Mouse (Mus musculus): ENCODE data around the gene Chst15.

Gene Chst15

DNA sequence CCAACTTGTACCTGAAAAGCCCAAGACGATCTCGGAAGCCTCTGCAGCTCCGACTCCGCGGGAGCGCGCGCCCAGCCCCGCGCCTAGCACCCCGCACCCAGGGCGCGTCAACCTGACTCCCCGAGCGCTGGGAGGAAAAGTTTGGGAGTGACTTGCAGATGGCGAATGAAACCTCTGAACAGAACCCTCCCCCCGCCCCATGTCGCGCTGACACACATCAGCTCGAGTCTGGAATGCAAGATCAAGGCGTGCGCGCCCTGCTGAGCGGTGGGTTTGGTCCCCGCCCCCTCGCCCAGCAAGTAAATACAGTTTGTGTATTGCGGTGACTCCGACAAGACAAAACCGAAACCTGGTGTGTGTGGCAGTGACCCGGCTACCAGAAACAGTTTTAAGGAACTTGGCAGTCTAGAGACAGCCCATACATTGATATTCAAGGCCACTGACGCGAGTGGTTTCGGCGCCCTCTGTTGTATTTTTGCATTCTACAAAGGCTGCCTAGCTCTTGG, at the start of gene Chst15:
Gene Chst15, minus strand, starts transcription at position 193 of the 506 bp plus-strand sequence.
- peak; percentile 47 for DNase-seq

DNA sequence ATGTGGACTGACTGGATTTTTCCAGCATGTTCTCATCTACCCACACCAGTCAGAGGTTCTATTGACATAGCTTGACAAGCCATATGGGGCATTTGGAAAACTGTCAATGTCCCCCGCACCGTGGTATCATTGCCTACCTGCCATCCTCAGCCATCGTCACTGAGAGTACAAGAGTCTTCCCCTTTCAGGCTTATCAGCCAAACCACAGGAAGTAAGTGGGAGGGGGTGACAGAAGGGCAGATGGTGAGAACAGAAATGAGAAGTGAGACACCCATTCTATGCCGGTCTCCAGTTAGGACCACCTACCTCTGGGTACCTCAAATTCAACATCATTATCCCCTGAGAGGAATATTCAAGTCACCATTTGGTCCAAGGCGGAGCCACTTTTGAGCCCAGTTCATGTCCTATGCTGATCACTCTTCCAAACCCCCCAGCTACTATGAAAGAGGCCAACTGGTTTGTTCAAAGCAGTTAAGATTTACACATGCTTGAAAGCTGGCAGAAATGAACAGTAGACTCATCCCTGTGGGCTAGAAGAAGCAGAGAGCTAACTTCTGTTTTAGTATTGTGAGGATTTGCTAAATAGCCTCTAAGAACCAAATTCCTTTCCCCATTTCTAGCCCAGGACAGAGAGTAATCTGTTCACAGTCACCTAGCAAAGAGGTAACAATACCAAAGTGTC, 48.8 kb upstream of the Chst15 start:
- no peak for DNase-seq

DNA sequence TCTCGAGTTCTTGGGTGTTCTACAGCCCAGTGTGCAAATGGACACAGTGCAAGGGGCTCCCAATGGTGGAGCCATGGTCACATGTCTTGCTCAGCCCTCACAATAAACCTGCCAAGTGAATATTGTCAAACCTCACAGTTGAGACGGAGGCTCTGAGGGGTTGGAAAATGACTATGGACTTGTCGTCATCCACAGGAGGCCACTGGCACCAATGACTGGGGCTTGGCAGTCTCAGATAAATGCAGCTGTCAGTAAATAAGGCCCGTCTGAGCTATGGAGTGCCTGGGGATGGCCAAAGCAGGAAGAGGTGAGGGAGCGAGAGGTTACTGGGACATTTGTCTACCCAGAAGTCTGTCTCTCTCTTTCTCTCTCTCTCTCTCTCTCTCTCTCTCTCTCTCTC, 48.1 kb upstream of the Chst15 start:
- DNase-seq, result no peak

DNA sequence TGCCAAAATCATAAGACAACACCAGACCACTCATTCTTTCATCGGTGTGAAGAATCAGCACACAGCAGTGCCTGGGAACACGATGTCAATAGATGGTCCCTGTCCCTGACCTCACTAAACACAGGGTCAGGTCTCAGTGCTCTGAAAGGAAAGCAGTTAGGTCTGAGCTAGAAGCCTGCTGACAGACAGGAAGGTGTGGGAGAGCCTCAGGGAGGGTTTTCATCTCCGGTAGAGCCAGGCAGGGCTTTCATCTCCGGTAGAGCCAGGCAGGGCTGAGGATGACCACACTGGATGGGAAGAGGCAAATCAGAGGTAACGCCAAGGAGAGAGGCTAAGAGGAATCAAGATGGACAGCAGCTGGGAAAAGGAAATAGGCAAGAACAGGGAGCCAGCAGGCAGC, 47.5 kb upstream of the Chst15 start:
- DNase-seq, result no peak

DNA sequence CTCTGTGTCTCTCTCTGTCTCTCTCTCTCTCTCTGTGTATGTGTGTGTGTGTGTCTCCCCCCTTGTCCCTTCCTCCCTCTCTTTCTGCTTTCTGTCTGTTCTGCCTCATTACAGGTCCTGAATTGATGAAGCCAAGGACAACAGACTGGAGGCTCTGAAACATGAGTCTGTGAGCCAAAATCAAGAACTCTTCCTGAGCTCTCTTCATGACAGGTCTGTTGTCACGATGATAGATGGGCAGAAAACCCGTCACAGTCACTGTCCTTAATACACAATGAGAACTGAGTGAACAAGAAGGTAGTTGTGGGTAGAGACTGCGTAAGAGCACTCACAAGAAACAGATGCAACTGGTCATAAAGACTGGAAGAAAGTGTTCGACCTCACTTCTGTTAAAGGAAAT, 43.3 kb upstream of the Chst15 start:
- no peak for DNase-seq

DNA sequence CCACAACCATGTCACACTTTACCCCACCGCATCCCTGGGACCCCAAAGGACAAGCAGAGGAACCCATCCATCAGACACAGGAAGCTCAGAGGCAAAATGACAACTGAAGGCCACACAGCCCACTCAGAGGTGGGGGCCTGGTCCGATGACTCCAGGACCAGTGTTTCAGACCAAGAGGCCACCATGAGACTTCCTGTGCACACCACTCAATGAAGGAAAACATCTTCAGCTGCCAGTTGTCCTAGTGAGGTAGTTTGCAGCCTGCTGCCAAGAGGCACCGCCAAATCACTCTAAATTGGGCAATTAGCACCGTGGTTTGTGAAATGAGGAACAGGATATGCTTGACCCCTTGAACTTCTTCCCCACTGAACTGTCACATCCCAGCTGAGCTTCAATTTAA, 41.7 kb upstream of the Chst15 start:
- no peak for DNase-seq

DNA sequence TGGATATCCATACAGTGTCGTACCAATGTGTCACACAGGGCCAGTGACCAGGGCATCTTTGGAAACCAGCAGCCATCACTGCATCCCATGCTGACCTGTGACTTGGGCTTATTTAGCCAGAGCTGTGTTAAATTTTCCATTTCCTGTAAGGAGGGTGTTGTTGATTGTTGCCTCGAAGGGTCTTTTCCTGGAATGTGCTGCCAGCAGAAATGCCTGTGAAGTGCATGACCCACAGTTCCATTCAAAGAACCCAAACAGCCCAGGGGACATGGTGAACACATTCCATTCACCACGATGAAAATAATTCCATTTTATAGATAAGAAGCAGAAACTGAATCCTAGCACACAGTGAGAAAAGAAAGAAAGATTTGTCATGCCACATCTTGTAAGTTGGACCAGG, 41.2 kb upstream of the Chst15 start:
- DNase-seq, result no peak

DNA sequence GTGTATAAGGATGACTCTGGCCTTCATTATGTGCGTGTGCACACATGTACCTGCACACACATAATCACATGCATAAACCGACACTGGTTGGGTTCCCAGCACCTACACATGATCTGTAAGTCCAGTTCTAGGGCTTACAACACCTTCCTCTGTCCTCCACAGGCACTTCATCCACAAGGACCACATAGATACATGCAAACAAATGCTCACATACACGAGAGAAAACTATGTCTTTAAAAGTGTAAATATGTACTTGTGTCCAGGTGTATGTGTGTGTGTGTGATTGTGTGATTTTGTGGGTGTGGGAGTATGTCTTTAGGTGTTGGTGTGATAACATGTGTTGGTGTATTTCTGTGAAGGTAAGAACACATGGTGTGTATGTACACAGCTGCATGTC, 40.8 kb upstream of the Chst15 start:
- no peak for DNase-seq

DNA sequence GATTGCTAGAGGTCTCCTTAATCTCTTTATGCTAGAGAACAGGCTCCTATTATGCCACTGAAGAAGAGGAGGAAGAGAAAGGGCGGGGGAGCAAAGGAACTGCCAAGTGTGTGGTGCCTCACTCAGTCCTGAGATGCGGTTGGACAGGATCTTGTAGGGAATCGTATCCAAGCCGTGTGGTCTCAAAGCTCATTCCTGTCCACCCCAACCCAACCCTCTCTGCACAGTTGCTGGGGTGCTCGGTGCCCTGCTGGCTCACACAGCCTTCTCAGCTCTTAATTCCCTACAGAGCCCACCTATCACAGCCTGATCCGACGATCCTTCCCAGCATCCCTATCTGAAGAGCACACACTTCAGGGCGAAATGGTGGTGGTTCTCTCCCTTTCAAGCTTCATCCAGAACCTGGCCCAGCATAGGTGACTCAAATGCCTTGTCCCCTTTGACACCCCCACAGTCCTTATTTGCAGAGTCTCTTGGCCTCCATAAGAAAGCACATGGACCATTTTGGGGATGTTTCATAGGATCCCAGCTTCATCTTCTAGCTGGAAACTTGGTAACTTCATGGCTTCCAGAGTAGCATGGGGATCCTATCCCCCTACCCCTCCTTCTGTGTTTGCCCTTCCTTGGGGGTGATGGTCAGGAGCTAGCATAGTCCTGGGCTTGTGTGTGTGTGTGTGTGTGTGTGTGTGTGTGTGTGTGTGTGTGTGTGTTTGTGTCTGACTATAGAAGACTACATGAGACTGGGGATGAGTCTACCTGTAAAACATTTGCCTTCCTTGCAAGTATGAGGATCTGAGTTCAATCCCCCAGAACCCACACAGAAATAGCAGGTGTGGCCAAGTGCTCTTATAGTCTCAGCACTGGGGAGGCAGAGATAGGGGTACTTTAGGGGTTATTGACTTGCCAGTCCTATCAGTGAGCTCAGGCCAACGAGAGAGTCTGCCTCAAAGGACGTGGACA, 40.1 kb upstream of the Chst15 start:
- no peak for DNase-seq

DNA sequence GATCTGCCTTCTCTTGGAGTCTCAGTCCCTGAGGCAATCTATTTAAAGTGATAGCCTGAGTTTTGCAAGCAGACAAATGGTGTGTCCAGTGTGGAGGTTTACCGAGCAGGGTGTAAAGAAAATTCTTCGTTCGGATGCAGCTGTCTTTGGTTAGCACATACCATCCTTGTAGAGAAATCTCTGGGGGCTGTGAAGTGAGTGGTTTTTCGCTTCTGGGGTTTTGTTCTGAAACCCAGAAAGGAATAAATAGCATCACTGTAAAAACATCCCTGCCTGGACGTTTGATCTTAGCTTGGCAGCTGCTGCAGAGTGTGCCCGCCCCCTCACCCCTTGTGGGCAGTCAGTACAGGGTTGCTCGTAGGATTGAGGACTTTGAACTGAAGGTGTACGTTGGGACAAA, 39.2 kb upstream of the Chst15 start:
- no peak for DNase-seq

DNA sequence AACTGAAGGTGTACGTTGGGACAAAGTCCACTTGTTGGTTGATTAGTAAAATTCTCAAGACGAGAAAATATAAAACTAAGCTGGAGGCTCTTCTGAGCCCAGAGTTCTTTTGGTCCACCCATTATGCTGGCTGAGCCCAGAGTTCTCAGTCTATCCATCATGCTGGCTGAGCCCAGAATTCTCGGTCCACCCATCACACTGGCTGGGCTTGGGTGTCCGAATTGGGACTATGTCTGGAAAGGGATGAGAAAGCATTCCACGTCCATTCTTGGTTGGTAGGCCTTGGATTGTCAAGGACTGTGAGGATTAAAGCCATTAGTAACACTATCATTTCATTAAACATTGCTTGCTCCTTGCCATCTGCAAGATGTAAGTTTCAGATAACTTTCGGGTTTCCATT, 38.7 kb upstream of the Chst15 start:
- no peak for DNase-seq

DNA sequence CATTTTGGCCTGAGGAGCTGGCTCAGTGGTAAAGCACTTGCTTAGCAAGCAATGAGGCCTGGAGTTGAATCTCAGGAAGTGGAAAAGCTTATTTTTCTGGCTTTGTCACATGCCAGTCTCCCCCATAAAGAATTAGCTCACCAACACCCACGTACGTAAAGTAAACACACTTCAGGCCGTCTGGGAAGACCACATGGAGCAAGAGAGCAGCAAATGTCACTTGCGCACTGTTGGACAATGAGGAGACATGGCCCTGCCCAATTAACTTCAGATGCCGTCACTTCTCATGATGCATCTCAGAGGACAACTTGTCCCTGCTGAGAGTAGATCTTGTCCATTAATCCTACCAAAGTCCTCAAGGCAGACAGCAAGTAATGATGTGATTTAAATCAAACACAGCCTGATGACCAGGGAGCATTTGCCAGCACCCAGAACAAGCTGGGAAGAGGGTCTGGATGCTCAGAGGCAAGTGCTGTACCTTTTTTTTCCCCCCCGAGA, 32.1 kb upstream of the Chst15 start:
- DNase-seq, result no peak

DNA sequence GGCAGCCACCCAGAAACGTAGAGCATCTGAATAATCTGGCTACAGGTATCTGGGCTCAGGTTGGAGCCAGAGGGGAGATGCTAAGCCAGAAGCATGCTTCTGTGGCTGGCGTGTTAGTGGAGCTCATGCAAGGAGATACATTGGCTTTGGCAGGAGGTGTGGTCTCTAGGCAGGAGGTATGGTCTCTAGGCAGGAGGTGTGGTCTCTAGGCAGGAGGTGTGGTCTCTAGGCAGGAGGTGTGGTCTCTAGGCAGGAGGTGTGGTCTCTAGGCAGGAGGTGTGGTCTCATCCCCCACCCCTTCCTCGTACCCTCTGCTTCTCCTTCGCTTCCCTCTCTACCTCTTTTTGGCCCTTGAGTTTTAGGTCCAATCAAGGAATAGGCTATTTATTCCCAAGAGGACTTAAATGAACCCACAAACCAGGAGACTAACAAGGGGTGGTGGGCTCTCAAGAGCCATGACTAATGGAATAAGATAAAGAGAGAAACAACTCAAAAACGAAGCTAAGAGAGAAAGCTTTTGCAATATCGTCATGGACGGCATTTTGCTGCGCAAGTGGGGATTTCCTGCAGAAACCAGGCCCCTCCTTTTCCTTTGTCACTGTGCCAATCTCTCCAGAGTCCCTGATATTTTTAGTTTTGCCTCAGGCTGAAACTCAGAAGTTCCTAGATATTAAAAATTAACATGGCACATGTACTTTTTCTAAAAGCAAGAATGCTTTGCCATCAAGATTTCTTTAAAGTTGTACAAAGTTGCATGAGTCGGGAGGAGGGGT, 30.4 kb upstream of the Chst15 start:
- no peak for DNase-seq

DNA sequence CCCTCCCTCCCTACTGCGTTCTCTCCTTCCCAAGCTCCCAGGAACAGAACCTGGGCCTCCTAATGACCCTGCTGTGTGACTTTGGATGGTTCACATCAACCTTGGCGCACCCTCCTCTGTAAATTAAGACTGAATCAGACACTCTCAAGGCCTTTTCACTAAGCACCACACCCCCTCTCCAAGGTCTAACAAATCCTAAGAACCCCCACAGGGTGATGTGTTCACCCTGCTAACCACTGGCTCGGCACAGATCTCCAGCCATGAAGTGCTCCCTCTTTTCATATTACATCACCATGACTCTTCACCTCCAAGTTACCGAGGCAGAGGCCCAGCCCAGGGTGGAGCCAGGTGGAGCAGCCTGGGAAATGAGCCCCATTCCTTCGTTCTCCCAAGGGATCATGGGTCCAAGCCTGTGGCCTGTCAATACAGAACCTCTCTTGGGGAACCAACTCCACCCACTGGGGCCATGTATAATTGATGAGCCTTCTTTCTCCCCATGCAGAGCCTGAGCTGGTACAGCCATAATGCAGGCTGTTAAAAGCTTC, 28.6 kb upstream of the Chst15 start:
- DNase-seq, result no peak

DNA sequence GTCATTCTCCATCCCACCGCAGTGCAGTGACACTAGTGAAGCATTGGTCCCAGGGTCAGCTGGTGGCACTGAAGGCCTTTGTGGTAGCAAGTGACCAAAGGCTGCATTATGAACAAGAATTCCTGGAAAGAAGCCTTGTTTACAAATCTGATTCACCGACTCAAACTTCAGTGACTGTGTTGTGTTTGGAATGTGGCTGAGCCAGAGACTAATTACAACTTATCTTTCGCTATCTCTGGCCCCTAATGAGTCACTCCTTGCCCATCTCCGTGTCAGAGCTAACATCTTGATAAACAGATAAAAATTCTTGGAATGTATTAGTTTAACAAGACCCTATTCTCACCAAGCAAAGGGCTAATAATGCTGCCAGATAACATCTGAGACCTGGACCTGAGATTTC, 27.6 kb upstream of the Chst15 start:
- no peak for DNase-seq

DNA sequence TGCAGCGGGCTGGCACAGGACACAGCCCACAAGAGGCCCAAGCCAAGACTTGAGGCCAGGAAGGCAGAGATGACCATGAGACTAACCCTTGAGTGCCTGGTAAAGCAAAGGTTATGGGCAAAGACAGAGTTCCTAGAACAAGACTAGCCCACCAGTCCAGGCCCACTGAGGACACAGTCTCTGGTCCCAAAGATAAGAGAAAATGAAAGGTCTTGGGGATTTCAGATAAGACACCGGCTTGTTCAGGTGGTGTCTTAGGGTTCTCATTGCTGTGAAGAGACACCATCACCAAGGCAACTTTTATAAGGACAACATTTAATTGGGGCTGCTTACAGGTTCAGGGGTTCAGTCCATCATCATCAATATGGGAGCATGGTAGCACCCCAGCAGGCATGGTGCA, 26.9 kb upstream of the Chst15 start:
- no peak for DNase-seq

DNA sequence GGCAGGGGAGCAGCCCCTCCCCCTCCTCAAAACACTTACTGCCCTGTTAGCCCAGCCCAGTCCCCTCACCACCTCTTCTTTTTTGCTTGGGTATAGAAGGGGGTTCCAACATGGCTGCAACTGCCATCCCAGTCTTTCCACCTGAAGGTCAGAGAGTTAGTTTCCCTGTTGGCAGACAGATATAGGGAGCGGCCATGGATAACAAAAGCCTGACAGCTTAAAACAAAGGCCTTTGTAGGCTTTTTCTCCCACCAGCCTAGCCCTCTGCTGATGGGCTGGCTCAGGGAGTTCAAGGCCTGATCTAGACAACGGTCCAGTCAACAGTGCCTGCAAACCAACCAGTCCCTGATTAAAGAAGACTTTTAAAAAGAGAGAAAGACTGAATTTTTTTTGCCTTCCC, 26.1 kb upstream of the Chst15 start:
- DNase-seq, result no peak

DNA sequence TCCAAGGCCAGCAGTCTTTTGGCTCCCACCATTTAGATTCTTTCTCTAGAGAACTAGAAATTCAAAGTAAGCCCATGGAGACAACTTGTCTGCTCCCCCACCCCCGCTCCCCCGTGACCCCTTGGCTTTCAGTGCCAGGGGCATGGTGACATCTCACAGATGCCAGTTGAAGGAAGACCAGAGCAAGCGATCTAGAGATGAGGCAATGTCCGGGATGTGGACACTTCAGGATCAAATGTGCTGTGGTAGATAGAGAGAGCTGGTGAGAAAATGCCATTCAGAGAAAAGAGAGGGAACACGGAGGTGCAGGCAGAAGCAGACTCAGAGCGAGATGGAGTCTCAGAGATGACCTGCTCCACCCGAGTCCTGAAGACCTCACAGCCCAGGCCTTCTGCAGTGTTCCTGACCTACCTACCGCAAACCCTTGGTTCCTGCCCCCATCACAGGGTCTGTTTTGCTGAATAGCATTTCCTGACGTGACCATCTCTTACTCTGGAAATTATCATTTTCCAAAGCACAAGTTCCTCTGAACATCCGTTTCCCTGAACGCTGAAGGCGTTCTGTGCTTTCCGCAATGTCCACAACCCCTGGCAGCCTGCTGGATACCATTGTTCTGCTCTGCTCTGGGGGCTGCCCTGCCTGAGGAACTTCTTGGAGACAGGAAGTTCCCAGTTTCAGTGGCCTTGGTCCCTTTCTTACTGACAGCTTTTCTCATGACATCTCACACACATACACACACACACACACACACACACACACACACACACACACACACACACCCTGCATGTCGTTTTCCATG, 22.2 kb upstream of the Chst15 start:
- no peak for DNase-seq

DNA sequence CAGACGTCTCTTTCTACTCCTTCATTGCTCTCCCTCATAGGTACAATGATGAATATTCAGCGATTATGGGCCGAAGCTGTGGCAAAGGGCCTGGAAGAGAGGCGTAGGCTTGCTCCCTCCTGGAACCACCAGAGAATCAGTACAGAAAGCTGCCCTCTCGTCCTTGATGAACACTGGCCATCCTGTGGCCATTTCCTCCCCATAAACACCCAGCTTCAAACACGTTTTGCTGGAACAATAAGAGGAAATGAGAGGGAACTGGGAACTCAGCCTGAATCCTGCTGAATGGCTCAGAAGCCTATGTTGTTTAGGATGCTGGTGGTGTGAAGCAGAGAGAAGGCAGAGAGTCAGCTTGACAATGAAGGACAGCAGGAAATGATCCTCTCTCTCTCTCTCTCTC, 21.3 kb upstream of the Chst15 start:
- no peak for DNase-seq

DNA sequence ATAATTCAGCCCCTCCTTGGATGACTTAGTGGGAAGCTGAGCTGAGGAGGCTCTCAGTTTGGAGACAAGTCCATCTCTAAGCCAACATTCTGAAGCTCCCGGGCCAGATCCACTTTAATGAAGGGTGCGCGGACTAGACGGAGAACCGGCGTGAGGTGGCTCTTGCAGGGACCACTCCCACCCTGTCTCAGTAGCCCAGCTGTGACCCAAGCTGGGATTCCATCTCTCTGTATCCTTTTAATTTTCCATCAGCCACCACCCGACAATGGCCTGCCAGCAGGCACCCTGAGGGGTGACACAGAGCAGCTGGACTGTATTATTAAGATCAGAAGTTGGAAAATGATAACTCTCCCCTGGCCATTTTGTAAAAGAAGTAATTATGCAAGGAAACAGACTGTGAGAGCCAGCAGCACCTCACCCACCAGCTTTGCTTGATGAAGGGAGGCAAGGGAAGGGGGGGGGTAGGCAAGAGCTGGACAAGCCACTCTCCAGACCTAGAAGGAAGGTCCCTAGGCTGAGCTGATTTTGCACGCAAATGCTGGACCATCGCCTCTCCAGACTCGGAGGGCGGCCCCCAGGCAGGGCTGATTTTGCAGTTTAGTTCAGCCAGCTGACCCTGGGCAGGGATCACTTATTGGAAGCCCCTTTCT, 20.4 kb upstream of the Chst15 start:
- no peak for DNase-seq

DNA sequence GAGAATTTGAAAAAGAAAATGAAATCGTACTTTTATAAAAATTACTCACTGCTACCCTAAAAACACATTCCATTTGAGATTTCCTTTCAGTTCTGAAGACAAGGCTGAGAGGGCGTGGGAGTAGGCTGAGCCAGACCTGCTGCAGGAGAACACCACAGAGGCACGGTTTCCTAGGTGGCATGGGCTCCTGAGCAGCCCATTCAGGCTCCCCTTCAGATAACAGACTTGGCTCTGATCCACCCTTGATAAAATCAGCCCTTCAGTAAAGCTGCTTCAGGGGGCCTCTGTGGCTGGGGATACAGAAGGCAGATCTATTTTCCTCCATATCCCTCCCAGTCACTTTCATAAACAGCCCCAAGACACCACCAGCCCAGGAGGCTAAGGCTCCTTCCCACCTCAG, 19.8 kb upstream of the Chst15 start:
- no peak for DNase-seq

DNA sequence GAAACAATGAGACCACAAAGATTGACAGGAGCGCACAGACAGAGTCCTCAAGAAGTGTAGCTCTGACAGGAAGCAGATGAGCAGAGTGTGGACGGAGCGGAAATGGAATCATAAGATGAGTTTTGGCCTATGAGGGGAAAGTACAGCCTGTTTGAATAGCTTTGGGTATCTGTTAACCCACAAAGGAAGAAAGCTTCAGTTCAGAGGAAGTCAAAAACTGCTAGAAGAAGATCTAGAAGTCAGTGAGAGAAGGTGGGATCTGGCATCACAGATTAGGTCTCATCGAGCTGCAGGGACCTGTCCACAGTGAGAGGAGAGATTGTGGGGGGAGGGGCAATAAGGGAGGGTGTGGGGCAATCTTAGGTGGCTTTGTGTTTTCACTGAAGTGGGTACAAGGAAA, 18.3 kb upstream of the Chst15 start:
- no peak for DNase-seq
